Mouse (Mus musculus) kidney, adult 8-10 months (tissue): ENCODE data around the gene Gfer.
"Not testable (repeated sequence)": the region's sequence is repeated elsewhere in the genome, so short reads cannot be mapped to it uniquely, and the experiment has no call there.

Source experiments
- DNase-seq, 2 experiments: peaks; one replicate each; pipeline ENCODE4 v3.0.0; 2022

Gene Gfer

DNA sequence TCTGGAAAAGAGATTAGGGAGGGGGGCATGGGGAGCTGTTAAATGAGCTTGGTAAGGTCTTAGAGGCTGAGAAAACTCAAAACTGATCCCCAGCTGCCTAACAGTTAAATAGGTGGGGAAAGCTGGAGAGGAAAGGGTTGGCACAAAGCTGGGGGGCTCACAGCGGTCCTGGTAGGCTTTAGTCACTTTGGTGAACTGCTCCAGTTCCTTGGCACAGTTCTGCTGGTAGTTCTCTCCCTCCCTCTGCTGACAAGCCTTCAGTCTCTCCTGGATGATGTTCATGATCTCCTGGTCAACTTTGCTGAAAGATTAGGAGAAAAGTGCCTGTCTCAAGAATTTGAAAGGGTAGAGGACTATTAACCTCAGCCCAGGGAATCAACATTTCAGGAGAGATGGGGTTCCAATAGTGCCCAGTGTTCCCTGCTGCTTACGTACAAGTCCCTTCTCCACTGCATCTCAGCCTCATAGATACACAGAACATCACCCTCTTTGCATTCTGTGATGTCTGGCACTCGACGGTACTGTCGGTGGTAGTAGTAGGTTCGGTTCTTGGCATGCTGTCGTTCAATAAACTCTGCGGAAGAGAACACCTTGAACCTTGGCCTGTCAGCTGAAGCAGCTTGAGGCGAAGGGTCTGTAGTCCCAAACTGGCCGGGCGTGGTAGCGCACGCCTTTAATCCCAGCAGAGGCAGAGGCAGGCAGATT is 26.4 kb upstream of the Gfer start:
- no peak for DNase-seq

DNA sequence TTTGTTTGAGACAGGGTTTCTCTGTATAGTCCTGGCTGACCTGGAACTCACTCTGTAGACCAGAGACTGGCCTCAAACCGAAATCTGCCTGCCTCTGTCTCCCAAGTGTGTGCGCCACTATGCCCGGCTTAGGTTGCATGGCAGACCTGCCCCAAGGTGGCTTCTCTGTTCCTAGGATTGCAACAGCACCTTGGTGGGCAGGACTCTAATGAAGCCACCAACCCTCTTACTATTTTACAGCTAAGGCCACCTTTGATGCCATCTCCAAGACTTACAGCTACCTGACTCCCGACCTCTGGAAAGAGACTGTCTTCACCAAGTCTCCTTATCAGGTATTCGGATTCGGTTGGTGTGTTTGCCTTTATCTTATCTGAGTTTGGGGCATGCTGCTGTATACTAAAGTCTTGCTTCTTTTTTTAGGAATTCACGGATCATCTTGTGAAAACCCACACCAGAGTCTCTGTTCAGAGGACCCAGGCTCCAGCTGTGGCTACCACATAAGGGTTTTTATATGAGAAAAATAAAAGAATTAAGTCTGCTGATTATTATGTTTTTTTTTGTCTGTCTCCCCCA is 25.5 kb upstream of the Gfer start:
- DNase-seq: not testable (repeated sequence)

DNA sequence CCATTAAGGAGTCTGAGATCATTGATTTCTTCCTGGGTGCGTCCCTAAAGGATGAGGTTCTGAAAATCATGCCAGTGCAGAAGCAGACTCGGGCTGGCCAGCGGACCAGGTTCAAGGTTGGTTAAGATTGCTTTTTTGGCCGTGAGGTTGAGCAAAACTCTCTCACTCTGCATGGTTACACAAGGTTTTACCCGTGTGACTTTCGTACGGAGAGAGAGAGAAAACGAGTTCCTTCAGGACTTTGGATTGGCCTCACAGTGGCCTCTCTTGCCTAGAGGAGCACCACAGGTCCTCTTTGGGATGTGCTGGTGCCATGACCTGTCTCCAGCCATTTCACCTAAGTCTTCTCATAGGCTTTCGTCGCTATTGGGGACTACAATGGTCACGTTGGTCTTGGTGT is 24.7 kb upstream of the Gfer start:
- DNase-seq: not testable (repeated sequence)

DNA sequence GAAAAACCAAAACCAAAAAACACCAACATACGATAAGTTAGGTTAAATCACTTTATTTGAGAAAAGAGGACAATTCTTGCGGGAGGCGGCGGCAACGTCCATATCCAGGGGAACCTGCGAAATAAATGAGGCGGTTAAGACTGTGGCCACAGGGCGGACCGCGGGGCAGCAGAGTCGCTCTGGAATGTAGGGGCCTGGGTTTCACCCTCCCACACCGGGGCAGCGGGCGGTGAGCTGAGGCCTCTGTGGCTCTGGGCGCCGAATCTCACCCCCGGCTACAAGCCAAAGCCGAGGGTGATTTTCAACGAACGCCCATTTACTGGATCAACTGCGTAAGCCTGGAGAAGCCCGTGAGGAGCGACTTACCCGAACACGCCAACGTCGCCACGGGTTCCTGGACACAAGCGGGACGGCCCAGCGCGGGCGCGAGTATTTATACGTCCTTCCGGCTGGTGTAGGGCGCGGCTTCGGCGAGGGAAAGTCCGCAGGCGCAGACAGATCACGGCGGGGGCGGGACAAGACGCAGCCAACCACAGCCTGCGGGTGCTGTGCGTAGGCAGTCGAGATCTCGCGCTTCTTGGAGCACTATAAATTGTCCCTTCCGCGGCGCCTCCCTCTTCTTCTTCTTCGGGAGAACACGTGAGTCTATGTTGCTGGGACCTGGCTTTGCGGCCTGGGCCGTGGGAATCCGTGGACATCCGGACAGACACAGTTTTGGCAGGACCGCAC is 23.7 kb upstream of the Gfer start:
- DNase-seq: peak; percentile 98 to 99

DNA sequence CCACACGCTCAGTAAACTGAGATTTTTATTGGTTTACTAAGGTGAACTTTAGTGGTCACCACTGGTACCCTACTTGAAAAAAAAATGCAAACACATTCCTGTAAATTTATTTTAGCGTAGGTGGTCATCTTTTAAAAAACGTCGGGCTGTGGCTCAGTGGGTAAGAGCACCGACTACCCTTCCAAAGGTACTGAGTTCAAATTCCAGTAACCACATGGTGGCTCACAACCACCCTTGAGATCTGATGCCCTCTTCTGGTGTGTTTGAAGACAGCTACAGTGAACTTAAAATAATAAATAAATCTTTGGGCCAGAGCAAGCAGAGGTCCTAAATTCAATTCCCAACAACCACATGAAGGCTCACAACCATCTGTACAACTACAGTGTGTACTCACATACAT is 23.0 kb upstream of the Gfer start:
- DNase-seq: not testable (repeated sequence)

DNA sequence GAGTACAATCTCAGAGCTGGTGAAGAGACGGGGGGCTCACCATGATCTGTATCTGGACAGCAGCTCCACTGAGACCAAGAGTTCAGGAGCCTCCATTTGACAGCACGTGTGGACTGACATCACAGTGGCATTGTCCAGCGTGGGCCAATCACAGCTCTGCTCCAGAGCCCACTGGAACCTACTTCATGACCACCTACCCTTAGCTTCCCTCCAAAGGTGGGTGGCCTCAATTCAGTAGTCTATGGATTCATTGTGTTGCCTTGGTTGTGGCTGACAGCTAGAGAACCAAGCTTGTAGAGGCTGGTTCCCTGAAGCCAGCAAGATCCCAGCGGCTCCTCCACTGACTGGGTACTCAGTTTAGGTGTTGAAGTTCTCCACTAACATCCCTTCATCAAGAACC is 22.0 kb upstream of the Gfer start, which contains the start of the genes Rnf151 and Rps2:
Rnf151 (minus strand) TSS at position 121 of the 400 bp plus-strand sequence.
Rps2 (plus strand) TSS at position 174 of the 400 bp plus-strand sequence.
- DNase-seq: no peak

DNA sequence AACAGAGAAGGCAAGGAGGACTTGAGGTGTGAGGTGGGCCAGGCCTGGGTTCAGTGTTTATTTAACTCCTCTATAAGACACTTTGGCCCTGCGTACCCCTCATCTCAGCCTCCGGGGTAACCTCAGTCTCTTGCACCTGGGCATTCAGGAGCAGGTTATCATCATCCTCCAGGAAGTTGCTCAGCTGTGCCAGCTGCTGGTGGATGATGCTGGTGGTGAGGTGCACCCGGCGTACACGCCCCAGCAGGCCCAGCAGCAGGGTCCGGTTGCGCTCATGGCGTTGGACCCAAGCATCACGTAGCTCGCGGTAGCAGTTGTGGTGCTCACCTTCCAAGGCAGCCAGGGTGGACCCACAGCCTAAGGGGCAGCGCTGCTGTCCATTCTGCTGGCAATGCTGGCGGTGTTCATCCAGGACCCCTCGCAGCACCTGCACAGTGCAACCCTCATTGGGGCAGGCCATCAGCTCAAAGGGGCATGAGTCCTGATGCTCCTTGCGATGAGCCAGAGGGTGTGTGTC is 20.3 kb upstream of the Gfer start:
- DNase-seq: no peak

- DNase-seq: no peak
These were observed 19.6 kb upstream of the Gfer start for GRCm38 (mm10) chr17:24715556-24715955.

GRCm38 (mm10) chr17:24708646-24709045 is 12.7 kb upstream of the Gfer start:
- no peak for DNase-seq

GRCm38 (mm10) chr17:24707801-24708425 is 12.0 kb upstream of the Gfer start:
- no peak for DNase-seq

DNA sequence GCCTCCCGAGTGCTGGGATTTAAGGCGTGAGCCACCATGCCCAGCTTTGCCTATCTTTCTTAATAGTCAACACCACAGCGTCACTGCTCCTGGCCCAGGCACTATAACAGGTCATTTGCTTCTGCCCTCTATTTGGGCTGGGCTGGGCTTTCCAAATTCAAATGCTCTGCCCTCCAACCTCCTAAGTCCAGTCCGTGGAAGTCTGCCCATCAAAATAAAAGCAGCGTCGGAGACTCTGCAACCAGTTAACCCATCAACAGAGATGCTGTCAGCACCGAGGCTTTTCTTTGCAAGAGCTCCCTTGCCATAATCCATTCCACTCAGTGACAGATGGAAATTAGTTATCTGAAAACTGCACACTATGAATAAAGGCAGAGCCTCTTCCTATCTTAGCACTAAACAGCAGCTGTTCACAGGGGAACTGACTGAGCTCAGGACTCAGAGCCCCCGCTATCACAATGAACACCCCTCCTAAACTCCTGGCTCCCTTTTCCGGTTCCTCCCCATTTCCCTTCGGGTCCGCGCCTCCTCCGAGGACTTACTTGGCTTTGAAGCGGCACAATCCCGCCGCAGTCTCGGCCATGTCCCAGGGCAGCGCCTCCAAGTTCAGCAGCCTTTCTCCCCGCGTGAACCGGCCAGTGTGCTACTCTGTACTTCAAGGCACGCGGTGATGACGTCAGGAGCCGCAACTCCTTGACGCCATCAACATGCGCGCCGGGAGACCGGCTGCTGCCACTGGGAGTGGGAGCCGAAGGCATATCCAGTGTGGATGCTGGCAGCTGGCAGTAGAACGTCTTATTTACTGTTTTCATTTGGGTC is 11.2 kb upstream of the Gfer start, which contains the start of gene Tbl3:
Tbl3 (minus strand) TSS at position 679 of the 819 bp plus-strand sequence.
- peak; percentile 88 to 94 for DNase-seq

DNA sequence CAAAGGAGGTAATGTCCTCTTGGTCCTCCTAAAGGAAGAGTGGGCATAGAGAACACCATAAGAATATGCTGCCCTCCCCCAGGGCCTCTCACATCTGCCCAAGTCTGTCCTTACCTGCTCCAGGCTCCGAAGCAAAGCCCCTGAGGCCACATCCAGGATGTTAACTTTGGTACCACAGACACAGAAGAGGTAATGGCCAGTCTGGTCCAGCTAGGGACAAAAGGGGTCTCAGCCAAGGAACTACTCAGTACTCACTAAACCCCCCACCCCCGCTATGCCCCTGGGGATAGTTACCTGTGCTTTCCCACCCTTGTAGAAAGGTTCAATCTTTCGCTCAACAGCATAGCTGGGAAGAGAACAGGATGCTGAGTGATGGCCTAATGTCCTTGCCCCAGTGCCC is 9.9 kb upstream of the Gfer start:
- DNase-seq: no peak

DNA sequence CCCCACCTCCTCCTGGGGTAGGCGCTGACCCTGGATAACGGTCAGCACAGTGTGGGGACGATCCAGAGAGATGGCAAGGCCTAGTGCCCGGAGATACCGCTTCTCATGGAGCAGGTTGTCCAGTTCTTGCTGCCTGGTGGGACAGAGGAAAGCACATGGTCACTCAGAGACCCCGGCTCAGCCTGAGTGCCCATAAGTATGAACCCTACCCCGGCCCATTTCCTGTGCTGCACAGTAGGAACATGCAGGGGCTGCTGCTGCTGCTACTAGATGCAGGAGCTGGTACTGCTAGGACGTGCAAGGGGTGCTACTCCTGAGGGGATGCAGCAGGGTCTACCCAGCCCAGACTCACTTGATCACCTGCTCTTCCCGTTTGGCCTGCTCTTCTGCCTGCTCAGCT is 5.3 kb upstream of the Gfer start:
- no peak for DNase-seq

DNA sequence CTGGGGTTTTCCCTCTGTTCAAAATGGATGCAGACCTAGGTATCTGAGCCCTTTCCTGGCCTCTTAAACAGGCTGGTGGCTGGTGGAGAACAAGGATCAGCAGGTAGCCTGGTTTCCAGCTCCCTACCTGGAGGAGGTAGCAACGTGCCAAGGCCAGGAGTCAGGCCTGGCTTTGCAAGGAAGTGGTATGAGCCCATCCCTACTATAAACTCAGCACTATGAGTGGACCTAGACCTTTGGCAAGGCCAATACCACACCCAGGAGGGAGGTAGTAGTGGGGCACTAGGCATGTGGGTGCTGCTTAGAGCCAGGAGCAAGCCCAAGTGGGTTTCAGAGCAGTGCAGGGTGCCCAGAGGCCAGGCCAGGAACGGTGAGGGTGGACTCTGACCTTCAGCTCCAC is 3.5 kb upstream of the Gfer start:
- no peak for DNase-seq

DNA sequence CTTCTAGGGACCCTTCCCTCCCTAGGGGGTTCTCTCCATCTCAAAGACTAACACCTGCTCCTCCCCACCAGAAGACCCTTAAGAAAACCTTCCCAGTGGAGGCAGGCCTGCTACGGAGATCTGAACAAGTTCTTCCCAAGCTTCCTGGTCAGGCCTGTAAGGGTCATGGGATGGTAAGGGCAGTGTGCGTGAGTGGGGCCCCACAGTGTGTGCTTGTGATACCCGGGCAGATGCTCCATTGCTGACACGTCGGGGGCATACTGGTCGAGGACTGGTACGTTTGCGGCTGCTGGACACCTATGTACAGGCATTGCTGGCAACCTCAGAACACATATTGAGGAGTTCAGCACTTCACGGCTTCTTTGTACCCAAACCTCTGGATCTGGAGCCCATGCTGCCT is 2.8 kb upstream of the Gfer start:
- DNase-seq: no peak

- no peak for DNase-seq
These were observed 2.0 kb upstream of the Gfer start for GRCm38 (mm10) chr17:24697985-24698384.

- DNase-seq: peak; percentile 44 to 49
These were observed 488 bp downstream of the Gfer start for GRCm38 (mm10) chr17:24695326-24696010.

GRCm38 (mm10) chr17:24692385-24692784 is 3.6 kb downstream of the Gfer start:
- no peak for DNase-seq

DNA sequence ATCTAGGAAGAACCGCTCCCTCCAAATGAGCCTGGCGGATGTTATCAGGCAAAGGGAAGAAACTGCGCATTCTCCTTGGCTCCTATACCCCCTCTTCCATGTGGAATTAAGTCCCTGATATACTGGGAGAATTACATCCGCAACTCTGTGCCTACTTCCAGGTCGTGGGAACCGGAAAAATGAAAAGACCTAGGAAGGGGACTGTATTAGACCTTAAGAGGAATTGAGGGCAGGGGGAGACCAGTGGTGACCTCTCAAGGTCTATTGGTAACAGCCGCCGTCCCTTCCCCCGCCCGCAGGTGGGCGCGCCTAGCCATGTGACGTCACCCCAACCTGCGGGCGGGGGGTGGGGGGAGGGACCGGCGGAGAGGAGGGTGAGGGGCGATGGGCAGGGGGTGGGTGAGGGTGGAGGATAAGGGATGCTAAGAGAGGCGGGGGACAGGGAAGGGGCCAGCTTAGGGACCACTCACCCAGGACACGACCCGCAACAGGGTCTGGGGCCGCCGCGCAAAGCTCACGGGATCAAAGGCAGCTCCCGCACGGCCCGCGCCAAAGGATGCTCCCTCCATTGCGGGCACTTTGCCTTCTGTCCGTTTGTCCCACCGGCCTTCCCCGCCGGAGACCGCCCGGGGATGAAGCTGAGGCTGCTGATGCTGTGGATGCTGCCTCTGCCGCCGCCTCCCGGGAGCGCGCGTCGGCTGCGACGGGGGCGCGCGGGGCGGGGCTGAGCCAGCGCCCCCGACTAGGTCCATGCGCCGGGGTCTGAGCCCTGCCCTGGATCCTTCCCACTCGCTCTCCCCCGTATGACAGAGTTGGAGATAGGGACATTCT is 6.5 kb downstream of the Gfer start, which contains the start of gene Syngr3:
Syngr3 (minus strand) TSS at position 705 of the 831 bp plus-strand sequence.
- DNase-seq: no peak

GRCm38 (mm10) chr17:24687599-24687998 is 8.4 kb downstream of the Gfer start:
- no peak for DNase-seq
